Mouse (Mus musculus): ENCODE data around the gene Ociad1. TPM values are rescaled to one million over a fixed set of nuclear protein-coding genes. Genes with fewer than 3 reads are reported as not detected.

Ociad1 gene
- polyA plus RNA-seq, 1 experiment from 2014 or later = 317 TPM

DNA sequence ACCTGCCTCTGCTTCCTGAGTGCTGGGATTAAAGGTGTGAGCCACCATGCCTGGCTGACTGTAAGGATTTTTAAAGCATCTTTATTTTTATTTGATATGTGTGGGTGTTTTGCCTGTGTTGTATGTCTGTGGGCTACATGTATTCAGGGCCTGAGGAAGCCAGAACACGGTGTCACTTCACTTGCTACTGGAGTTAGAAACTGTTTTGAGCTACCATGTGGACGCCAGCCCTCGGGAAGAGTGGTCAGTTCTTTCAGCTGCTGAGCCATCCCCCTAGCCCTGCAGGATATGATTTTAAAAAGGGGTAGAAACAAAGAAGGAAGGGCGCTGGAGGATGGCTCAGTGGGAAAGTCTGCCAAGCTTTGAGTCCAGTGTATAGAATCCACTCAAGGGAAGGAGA lies 3.3 kb downstream of the Ociad1 start:
- Histone ChIP-seq H3K27ac (ENCODE audit: low read length) (no peak overlapping the region), H3K4me1 (ENCODE audit: control insufficient read depth, insufficient read depth, low read length) (peaks cover 19% of the 10 kb centered on the region), H3K36me3 (ENCODE audit: control insufficient read depth, insufficient read depth) (peaks cover 21% of the 10 kb centered on the region), H3K27me3 (ENCODE audit: control insufficient read depth, insufficient read depth, low read length) (no peaks in the 10 kb centered on the region), H3K9me3 (replicated peaks; ENCODE audit: control insufficient read depth, low read length) (no peaks in the 10 kb centered on the region), H3K4me3 (ENCODE audit: low read length) (no peak overlapping the region), H3K4me2 (ENCODE audit: low read depth, low read length) (no peak overlapping the region), H3K9ac (ENCODE audit: low read length) (no peak overlapping the region)
- ATAC-seq (replicated peaks; ENCODE audit: extremely low read depth, insufficient read depth, low FRiP score) = no peak
- 84% methylated on average over 4 of the region's 4 CpGs for WGBS

DNA sequence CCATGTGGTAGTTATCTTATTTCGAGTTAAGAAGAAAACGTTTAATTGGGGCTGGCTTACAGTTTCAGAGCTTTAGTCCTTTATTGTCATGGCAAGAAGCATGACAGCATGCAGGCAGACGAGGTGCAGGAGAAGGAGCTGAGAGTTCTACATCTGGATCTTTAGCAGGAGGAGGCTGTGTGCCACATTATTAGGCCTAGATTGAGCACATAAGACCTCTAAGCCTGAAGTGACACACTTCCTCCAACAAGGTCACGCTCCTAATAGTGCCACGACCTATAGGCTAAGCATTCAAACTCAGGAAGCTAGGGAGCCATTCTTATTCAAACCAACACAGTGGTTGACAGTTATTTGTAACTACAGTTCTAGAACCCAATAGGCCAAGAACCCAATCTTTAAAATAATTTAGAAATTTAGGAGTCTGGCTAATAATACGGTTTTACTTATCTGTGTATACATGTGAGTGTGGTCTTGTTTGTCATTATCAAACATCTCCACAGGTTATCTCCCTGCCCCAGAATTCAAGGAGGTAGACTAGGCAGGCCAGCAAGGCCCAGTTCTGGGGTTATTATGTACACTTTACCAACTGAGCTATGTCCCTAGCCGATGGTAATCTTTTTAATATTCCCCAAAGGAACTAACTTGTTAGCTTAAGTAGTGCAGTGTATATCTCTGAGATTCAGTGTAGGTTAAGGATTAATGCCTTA lies 9.2 kb downstream of the Ociad1 start:
- no peak overlapping the region for H3K4me2 ChIP-seq (ENCODE audit: low read depth, low read length)
- peaks cover 40% of the 10 kb centered on the region for H3K36me3 ChIP-seq (ENCODE audit: control insufficient read depth, insufficient read depth)
- no peak overlapping the region for H3K27ac ChIP-seq (ENCODE audit: low read length)
- WGBS = 88% methylated on average over 7 of the region's 7 CpGs
- no peaks in the 10 kb centered on the region for H3K27me3 ChIP-seq (ENCODE audit: control insufficient read depth, insufficient read depth, low read length)
- no peak overlapping the region for H3K4me3 ChIP-seq (ENCODE audit: low read length)
- no peak for ATAC-seq (replicated peaks; ENCODE audit: extremely low read depth, insufficient read depth, low FRiP score)
- no peak overlapping the region for H3K9ac ChIP-seq (ENCODE audit: low read length)
- H3K4me1 ChIP-seq (ENCODE audit: control insufficient read depth, insufficient read depth, low read length) = peaks cover 6% of the 10 kb centered on the region
- no peaks in the 10 kb centered on the region for H3K9me3 ChIP-seq (replicated peaks; ENCODE audit: control insufficient read depth, low read length)

DNA sequence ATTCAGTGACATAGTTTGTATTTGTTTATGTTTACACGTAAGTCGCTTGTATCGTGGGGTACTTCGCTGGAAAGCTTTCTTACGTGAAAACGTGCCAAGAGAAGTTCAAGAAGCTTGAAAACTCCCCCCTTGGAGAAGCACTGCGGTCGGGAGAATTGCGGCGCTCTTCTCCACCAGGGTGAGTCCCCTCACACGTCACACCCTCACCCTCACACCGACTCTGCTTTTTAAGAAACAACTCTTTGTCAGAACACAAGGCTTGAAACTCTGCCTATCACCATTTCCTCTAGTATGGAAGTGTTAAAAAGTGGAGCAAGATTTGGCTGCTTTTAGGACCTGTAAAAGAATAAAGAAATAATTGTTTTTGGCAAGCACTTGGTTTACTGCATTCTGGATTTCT lies 11.9 kb downstream of the Ociad1 start:
- ATAC-seq (replicated peaks; ENCODE audit: extremely low read depth, insufficient read depth, low FRiP score) = peak; percentile 23; the same call in 1 of the 2 replicates
- WGBS = 76% methylated on average over 12 of the region's 12 CpGs
- H3K4me2 ChIP-seq (ENCODE audit: low read depth, low read length) = no peak overlapping the region
- H3K4me1 ChIP-seq (ENCODE audit: control insufficient read depth, insufficient read depth, low read length) = no peaks in the 10 kb centered on the region
- H3K36me3 ChIP-seq (ENCODE audit: control insufficient read depth, insufficient read depth) = peaks cover 54% of the 10 kb centered on the region
- H3K9ac ChIP-seq (ENCODE audit: low read length) = no peak overlapping the region
- no peak overlapping the region for H3K27ac ChIP-seq (ENCODE audit: low read length)
- H3K4me3 ChIP-seq (ENCODE audit: low read length) = no peak overlapping the region
- no peaks in the 10 kb centered on the region for H3K9me3 ChIP-seq (replicated peaks; ENCODE audit: control insufficient read depth, low read length)
- no peaks in the 10 kb centered on the region for H3K27me3 ChIP-seq (ENCODE audit: control insufficient read depth, insufficient read depth, low read length)

DNA sequence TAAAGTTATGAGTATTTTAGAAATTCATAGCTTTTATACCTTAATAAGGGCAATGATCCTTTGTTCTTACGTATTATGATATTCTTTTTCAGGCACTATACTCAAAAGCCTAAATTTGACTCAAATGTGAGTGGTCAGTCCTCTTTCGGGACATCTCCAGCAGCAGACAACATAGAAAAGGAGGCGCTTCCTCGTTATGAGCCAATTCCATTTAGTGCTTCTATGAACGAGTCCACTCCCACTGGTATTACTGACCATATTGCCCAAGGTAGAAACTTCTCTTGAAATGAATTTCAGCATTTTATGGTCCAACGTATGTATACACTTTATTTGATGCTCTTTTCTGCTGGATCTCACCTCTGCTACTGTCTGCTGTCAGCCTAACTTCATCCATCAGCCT lies 13.9 kb downstream of the Ociad1 start:
- Histone ChIP-seq H3K4me3 (ENCODE audit: low read length) (no peak overlapping the region), H3K4me2 (ENCODE audit: low read depth, low read length) (no peak overlapping the region), H3K36me3 (ENCODE audit: control insufficient read depth, insufficient read depth) (peaks cover 60% of the 10 kb centered on the region), H3K27ac (ENCODE audit: low read length) (no peak overlapping the region), H3K9me3 (replicated peaks; ENCODE audit: control insufficient read depth, low read length) (no peaks in the 10 kb centered on the region), H3K27me3 (ENCODE audit: control insufficient read depth, insufficient read depth, low read length) (no peaks in the 10 kb centered on the region), H3K4me1 (ENCODE audit: control insufficient read depth, insufficient read depth, low read length) (peaks cover 7% of the 10 kb centered on the region; the same call in 1 of the 2 replicates), H3K9ac (ENCODE audit: low read length) (no peak overlapping the region)
- 94% methylated on average over 6 of the region's 6 CpGs for WGBS
- no peak for ATAC-seq (replicated peaks; ENCODE audit: extremely low read depth, insufficient read depth, low FRiP score)

DNA sequence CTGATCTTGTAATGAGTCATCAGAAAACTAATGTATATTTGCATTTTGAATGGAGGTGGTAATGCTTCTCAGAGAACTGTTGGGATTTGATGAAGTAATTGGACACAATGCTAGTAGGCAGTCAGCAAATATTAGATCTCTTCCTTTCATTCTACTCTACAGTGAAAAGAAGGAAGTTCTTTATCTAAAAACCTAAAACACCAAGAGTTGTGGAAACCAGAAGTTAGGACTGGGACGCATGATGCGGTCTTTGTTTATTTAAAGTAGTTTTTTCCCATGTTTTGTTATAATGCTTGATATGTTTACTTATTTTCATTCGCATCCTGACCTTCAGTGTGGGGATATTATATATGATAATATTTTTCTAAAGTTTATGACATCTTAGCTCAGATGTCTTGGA lies 14.7 kb downstream of the Ociad1 start:
- no peak for ATAC-seq (replicated peaks; ENCODE audit: extremely low read depth, insufficient read depth, low FRiP score)
- peaks cover 54% of the 10 kb centered on the region for H3K36me3 ChIP-seq (ENCODE audit: control insufficient read depth, insufficient read depth)

DNA sequence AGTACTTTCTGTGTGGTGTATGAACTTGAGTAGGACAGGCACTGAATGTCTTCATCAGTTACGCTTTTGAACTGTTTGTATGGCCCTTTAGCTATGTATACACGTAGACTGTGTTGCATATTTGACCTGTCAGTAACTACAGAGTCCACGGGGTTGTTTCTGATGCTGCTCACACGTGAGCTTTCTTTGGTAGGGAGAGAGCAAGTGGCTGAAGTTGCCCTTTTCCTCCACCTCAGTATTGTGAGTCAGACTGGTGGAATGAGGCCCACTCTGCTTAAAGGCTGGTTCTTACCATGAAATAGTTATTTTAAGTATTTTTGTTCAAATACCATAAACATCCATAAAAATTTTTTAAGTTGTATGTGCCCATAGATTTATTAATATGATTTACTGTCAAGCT lies 16.9 kb downstream of the Ociad1 start:
- Histone ChIP-seq H3K27me3 (ENCODE audit: control insufficient read depth, insufficient read depth, low read length) (no peaks in the 10 kb centered on the region), H3K4me1 (ENCODE audit: control insufficient read depth, insufficient read depth, low read length) (peaks cover 10% of the 10 kb centered on the region; the same call in 1 of the 2 replicates), H3K4me3 (ENCODE audit: low read length) (no peak overlapping the region), H3K4me2 (ENCODE audit: low read depth, low read length) (no peak overlapping the region), H3K27ac (ENCODE audit: low read length) (no peak overlapping the region), H3K9me3 (replicated peaks; ENCODE audit: control insufficient read depth, low read length) (no peaks in the 10 kb centered on the region), H3K36me3 (ENCODE audit: control insufficient read depth, insufficient read depth) (peaks cover 59% of the 10 kb centered on the region), H3K9ac (ENCODE audit: low read length) (no peak overlapping the region)
- ATAC-seq (replicated peaks; ENCODE audit: extremely low read depth, insufficient read depth, low FRiP score) = no peak
- WGBS = 66% methylated on average over 4 of the region's 4 CpGs

More for the DNA sequence above, 14.7 kb downstream of the Ociad1 start:
- H3K4me1 ChIP-seq (ENCODE audit: control insufficient read depth, insufficient read depth, low read length) = peaks cover 8% of the 10 kb centered on the region; the same call in 1 of the 2 replicates
- H3K27ac ChIP-seq (ENCODE audit: low read length) = no peak overlapping the region
- H3K27me3 ChIP-seq (ENCODE audit: control insufficient read depth, insufficient read depth, low read length) = no peaks in the 10 kb centered on the region
- no peaks in the 10 kb centered on the region for H3K9me3 ChIP-seq (replicated peaks; ENCODE audit: control insufficient read depth, low read length)
- WGBS = 84% methylated on average over 3 of the region's 3 CpGs
- H3K4me2 ChIP-seq (ENCODE audit: low read depth, low read length) = no peak overlapping the region
- H3K9ac ChIP-seq (ENCODE audit: low read length) = no peak overlapping the region
- no peak overlapping the region for H3K4me3 ChIP-seq (ENCODE audit: low read length)

DNA sequence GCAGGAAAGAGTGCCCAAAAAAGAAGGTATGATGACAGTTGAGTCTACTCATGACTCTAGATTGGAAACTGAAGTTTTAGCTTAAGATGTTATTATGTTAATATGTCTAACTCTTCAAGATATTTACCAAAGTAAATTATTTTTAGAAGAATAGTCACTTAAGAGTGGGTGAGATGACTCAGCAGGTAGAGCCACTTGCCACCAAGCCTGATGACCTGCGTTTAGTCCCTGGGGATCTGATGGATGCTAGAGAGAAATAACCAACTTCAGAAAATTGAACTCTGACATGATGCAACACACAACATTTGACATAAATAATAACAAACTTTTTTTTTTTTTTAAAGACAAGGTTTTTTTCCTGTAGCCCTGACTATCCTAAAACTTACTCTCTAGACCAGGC lies 17.8 kb downstream of the Ociad1 start:
- no peaks in the 10 kb centered on the region for H3K9me3 ChIP-seq (replicated peaks; ENCODE audit: control insufficient read depth, low read length)
- no peak overlapping the region for H3K4me3 ChIP-seq (ENCODE audit: low read length)
- no peak overlapping the region for H3K9ac ChIP-seq (ENCODE audit: low read length)
- no peak overlapping the region for H3K4me2 ChIP-seq (ENCODE audit: low read depth, low read length)
- H3K36me3 ChIP-seq (ENCODE audit: control insufficient read depth, insufficient read depth) = peaks cover 56% of the 10 kb centered on the region
- WGBS = 83% methylated on average over 1 of the region's 1 CpGs
- no peak overlapping the region for H3K27ac ChIP-seq (ENCODE audit: low read length)
- no peak for ATAC-seq (replicated peaks; ENCODE audit: extremely low read depth, insufficient read depth, low FRiP score)
- H3K27me3 ChIP-seq (ENCODE audit: control insufficient read depth, insufficient read depth, low read length) = no peaks in the 10 kb centered on the region
- H3K4me1 ChIP-seq (ENCODE audit: control insufficient read depth, insufficient read depth, low read length) = peaks cover 12% of the 10 kb centered on the region; the same call in 1 of the 2 replicates

DNA sequence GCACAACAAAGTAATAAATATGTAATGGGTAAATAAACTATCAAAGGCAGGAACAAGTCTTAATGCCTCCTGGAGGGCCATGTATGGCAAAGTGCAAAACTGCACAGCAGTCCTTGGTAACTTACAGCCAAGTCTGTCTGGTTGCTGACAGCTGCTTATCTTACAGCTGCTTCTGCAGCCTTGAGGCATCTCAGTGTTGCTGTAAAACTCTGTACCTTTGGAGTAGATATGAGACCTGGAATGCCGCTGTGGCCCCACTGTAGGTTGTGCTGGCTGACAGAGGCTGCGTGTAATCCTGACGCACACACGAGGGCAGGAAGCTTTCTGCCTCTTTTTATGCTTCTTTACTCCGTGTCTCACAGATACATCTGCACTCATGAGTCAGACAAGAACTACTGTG lies 18.9 kb downstream of the Ociad1 start:
- 33% methylated on average over 5 of the region's 5 CpGs for WGBS

DNA sequence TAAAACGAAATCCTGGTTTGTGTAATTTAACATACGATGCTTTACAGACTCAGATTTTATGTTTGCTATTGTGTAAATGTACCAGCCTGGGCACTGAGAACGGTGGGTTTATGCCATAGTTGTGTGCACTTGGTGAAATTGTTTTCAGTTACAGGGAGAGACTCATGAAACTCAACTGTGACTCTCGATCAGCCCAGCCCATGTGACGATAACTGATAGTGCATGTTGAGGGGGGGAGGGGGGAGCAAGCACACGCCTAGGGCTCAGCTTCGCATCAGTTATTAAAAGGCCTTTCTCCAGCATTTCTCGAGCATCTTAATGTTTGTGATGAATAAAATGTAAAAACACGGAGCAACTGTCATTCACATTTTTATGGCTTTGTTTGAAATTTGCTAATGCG lies 21.0 kb downstream of the Ociad1 start:
- no peak overlapping the region for H3K9ac ChIP-seq (ENCODE audit: low read length)
- H3K27ac ChIP-seq (ENCODE audit: low read length) = no peak overlapping the region
- H3K9me3 ChIP-seq (replicated peaks; ENCODE audit: control insufficient read depth, low read length) = no peaks in the 10 kb centered on the region
- no peak for ATAC-seq (replicated peaks; ENCODE audit: extremely low read depth, insufficient read depth, low FRiP score)
- H3K4me2 ChIP-seq (ENCODE audit: low read depth, low read length) = no peak overlapping the region
- WGBS = 83% methylated on average over 10 of the region's 10 CpGs
- H3K27me3 ChIP-seq (ENCODE audit: control insufficient read depth, insufficient read depth, low read length) = no peaks in the 10 kb centered on the region
- peaks cover 35% of the 10 kb centered on the region for H3K36me3 ChIP-seq (ENCODE audit: control insufficient read depth, insufficient read depth)
- H3K4me1 ChIP-seq (ENCODE audit: control insufficient read depth, insufficient read depth, low read length) = peaks cover 21% of the 10 kb centered on the region
- H3K4me3 ChIP-seq (ENCODE audit: low read length) = no peak overlapping the region

More for the DNA sequence above, 18.9 kb downstream of the Ociad1 start:
- ATAC-seq (replicated peaks; ENCODE audit: extremely low read depth, insufficient read depth, low FRiP score) = peak; percentile 50; the same call in 1 of the 2 replicates
- Histone ChIP-seq H3K4me2 (ENCODE audit: low read depth, low read length) (no peak overlapping the region), H3K27ac (ENCODE audit: low read length) (peak overlapping the region; percentile 51), H3K36me3 (ENCODE audit: control insufficient read depth, insufficient read depth) (peaks cover 50% of the 10 kb centered on the region), H3K4me3 (ENCODE audit: low read length) (no peak overlapping the region), H3K27me3 (ENCODE audit: control insufficient read depth, insufficient read depth, low read length) (no peaks in the 10 kb centered on the region), H3K9me3 (replicated peaks; ENCODE audit: control insufficient read depth, low read length) (no peaks in the 10 kb centered on the region), H3K9ac (ENCODE audit: low read length) (no peak overlapping the region), H3K4me1 (ENCODE audit: control insufficient read depth, insufficient read depth, low read length) (peaks cover 19% of the 10 kb centered on the region)
